Mouse (Mus musculus) megakaryocyte, embryonic 14.5 days (primary cell): ENCODE measurements around the gene St8sia1.

Source experiments
- FLI1 ChIP-seq: IDR thresholded peaks from 2 replicates; pipeline ENCODE4 v1.6.1; 2012; ENCODE audit warnings: low read length, inconsistent platforms, mixed read lengths
- GATA1 ChIP-seq: IDR thresholded peaks from 3 replicates; pipeline ENCODE4 v1.6.1; 2012; ENCODE audit warnings: mixed read lengths, low read length, inconsistent platforms, borderline replicate concordance

DNA sequence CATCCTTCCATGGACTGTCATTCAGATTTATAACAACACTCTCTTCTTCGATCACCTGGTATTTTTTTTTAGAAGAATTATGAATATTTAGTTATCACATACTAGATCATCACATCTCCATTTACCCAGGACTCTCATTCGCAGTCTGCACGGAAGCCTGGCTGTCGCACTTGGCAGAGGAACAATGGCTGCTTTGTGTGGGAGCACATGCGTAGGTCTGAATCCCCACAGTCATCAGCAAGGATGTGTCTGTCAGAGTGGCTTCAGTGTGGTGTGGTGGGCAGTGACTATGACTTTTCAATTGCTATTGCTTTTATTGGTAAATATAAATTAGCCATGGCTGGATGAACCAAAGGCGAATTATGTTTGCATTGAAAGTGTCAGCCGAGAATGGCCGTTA lies 23.2 kb downstream of the St8sia1 start:
- TF ChIP-seq GATA1 = no peak
- TF ChIP-seq FLI1 = no peak
